Mouse (Mus musculus): ENCODE results near the gene Ccdc180.

GRCm38 (mm10) chr4:45853496-45854246 lies 36.4 kb upstream of the Ccdc180 start:
- TF ChIP-seq POLR2A (IDR thresholded peaks at IDR 0.05; ENCODE audit: control insufficient read depth, low read depth, low read length) (no peak), CTCF (IDR thresholded peaks at IDR 0.05; ENCODE audit: control insufficient read depth, insufficient read depth, insufficient replicate concordance, low read depth, low read length) (no peak)
